Mouse (Mus musculus) MN1 (cell line): ENCODE data around the gene Ncln.
A peak's percentile ranks its signal among the peaks of the same experiment; 100 is the strongest.

Source experiments
- DNase-seq: peaks from one replicate; pipeline ENCODE4 v3.0.0-alpha.2; 2016; ENCODE audit warnings: low spot score

Gene Ncln

DNA sequence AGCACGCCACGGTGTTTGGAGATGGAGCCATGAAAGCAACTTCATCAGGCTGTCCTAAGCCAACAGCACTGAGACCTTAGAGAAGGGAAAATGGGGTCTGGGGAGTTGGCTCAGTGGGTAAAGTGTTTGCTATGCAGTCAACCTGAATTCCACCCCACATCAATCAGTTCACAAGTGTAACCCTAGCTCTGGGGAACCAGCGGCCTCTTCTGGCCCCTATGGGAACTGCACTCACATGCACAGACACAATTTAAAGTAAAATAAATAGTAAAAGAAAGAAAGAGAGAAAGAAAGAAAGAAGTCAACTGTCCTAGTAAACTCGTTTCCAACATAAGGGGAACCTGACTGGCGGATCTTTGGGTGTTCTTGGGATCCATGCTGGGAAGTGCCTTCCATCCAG lies 17.6 kb upstream of the Ncln start:
- no peak for DNase-seq

DNA sequence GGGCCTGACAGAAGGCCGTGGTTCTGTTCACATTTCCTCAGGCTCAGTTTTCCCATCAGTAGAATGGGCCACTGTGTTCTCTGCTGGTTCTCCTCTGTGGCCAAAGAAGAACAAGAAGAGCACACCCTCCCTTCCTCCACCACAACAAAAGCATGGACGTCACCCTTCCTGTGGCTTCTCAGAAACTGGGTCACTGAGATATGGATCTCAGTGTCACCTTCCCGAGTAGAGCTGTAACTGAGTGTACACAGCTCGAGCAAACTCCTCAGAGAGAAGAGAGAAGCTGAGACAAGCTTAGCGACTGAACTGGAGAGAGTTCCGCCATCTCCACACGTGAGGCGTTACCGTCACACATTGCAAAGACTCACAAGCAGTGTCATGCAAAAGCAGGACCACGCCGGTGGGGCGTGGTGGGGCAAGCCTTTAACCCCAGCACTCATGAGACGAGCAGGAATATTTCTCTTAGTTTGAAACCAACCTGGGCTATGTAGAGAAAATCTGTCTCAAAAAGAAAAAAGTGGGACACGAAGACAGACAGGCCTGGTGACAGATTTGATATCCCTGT lies 14.1 kb upstream of the Ncln start:
- DNase-seq: no peak

- DNase-seq: no peak
These were observed 11.7 kb upstream of the Ncln start for GRCm38 (mm10) chr10:81507691-81508489.

- DNase-seq: no peak
These were observed 10.9 kb upstream of the Ncln start for GRCm38 (mm10) chr10:81507095-81507494.

- DNase-seq: no peak
These were observed 8.9 kb upstream of the Ncln start for GRCm38 (mm10) chr10:81505016-81505664.

- peak; percentile 75 for DNase-seq
These were observed 6.5 kb upstream of the Ncln start for GRCm38 (mm10) chr10:81502658-81503057.

GRCm38 (mm10) chr10:81501863-81502262 lies 5.7 kb upstream of the Ncln start:
- DNase-seq: no peak

- DNase-seq: no peak
These were observed 3.8 kb upstream of the Ncln start, which contains the start of gene S1pr4 for GRCm38 (mm10) chr10:81500032-81500431. S1pr4 (minus strand) TSS chr10:81500132.

GRCm38 (mm10) chr10:81499250-81499901 lies 3.2 kb upstream of the Ncln start:
- DNase-seq: no peak

DNA sequence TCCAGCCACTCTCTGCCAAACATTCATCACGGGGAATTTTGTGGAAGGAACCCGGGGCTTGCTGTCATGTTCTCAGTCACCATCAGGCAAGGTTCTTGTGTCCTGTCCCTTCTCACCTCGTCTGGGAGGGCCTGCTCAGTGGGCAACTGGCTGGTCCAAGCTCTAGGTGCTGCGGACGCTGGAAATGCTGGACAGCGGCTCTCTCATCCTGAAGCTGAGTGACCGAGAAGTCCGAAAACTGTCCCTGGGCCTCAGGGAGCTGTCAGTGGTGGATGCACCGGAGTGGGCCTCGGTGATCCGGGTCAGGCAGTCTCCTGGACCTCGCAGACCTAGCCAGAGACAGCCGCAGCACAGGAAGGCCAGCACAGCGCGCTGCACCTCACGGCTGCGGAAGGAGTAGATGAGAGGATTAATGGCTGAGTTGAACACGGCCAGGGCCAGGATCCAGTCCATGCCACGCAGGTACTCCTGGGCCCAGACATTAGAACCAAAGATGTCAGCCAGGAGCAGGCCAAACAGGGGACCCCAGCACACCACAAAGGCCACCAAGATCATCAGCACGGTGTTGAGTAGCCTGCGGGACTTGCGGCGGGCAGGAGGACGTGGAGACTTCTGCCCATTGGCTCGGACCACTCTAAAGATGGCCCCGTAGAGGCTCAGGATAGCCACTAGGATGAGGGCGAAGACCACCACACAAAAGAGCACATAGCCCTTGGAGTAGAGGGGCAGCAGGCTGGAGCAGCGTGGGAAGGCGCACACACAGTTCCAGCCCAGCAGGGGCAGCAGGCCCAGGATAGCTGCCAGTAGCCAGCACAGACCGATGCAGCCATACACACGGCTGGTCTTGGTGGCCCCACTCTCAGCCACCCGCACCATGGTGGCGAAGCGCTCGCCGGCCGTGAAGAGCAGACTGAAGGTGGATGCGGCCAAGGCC lies 2.4 kb upstream of the Ncln start:
- no peak for DNase-seq

DNA sequence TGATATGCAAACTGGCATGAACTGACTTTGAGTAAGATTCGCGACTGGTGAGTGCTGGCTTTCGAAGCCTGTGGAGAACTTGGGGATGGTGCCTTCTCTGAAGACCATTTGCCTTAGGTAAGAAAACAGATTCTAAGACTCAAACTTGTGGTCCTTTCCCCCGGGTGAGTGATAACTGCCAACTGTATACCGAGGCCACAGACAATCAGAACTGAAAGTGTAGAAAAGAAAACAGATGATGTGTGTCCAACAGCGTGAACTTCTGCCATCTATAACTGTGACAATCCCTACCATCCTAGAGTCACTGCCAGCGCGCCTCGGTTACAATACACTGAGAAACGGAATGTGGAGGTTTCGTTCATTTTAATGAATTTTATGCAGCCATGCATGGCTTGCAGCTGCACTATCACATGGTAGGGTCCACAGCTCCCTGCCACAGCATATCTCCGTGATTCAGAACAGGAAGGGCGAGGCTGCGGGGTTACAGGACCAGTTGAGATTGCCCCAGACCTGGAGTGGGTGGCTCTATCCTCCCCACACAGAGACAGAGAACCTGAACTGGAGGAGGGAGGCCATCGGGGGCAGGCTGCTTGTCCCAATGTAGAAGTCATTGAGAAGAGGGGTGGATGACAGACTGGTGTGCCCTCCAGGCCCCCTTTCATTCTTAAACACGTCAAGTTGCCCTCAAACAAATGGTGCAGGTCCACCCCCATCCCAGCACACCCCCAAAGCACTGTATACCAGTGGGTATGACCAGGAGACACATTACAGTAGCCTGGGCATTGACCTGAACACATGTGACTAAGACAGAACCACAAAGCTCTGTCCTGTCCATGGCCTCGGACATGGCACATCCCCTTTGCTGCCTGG lies 1.4 kb upstream of the Ncln start:
- peak; percentile 26 for DNase-seq

GRCm38 (mm10) chr10:81496969-81497368 lies 777 bp upstream of the Ncln start:
- DNase-seq: no peak

DNA sequence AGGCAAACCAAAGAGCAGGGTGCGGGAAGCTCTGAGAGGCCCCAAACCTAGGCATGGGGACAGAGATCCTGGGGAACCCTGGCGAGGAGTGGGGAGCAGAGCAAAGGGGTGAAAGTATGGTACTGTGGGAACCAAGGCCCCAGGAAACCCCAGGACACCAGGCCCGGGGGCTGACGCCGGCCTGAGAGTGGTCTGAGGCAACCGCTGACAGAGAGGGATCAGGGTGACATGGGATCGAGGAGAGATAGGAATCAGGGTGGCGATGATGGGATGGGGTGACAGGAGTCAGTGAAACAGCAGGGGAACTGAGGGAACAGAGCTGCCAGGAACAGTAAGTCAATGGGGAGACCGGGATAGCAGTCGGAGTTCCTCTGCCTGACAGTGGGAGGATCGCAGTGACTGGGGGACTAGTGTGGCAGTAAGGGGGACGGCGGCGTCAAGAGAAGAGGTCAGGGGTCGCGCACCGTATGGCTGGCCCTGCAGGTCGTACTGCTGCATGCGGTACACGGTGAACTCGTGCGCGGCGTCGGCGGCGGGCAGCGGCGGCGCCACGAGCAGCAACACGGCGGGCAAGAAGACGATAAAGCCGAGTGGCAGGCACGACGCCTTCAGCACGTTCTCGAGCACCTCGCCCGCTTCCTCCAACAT lies 452 bp downstream of the Ncln start:
- DNase-seq: no peak

- DNase-seq: no peak
These were observed 1.0 kb downstream of the Ncln start for GRCm38 (mm10) chr10:81495151-81495550.

DNA sequence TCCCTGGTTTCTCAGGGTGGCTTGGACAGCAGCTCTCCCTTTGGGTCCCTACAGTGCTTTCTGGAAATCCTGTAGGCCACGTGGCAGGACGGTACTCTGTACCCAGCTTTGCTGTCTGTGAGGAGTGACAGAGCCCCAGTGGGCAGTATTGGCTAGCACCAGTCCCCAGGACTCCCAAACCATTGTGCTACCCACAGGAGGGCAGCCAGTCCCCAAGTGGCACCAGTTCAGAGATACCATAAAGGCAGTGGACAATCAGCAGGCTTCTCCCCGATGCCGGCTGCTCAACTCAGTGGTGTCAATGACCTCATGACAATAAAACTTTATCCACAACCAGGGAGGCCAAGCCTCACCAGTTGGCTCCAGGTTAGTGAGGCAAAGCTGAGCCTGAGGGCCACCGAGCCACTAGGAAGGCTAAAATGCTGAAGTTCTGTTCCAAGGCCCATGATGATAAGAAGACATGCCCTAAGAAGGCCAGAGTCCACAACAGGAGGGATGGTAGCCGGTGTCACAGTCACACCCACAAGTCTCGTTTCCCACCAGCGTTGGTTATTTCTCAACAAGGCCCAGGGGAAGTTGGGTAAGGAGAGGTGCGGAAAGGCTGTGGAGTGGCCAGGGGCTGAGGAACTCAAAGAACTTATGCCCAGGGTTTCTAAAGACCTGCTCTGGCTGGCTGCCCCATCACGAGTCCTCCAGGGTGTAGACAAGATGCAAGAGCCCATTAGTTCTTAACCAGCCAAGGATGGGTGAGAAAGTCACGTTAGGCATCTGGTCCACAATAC lies 1.7 kb downstream of the Ncln start:
- no peak for DNase-seq

DNA sequence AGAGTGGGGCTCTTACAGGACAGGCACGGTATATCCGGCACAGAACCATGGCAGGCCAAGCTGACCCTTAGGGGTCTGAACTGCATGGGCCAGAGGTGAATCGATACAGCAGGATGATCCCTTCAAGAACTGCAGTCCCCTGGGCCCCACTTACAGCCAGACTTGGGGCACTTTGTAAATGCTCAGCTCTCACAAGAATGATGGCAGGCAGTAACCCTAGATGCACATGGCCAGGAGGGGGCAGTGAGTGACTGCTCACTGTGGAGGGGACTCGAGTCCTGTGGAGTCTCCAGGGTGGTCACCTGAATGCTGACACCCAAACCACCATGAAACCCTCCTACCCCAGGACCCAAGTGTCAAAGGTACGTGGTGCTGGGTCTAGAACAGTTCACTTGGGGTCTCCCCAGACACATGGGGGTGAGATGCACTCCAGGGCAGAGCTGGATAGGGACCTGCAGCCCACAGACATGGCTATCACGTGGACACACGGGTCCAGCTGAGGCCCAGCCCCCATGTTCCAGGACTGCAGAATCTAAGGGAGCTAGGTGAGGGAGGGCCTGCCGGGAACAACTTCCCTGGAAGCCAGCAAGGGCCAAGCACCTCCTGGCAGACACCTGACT lies 2.5 kb downstream of the Ncln start:
- DNase-seq: peak; percentile 38

- no peak for DNase-seq
These were observed 3.5 kb downstream of the Ncln start for GRCm38 (mm10) chr10:81492606-81493240.

- DNase-seq: no peak
These were observed 5.2 kb downstream of the Ncln start for GRCm38 (mm10) chr10:81491018-81491417.
